Mouse (Mus musculus): Measurements from ENCODE around the gene Kdm5b.

DNA sequence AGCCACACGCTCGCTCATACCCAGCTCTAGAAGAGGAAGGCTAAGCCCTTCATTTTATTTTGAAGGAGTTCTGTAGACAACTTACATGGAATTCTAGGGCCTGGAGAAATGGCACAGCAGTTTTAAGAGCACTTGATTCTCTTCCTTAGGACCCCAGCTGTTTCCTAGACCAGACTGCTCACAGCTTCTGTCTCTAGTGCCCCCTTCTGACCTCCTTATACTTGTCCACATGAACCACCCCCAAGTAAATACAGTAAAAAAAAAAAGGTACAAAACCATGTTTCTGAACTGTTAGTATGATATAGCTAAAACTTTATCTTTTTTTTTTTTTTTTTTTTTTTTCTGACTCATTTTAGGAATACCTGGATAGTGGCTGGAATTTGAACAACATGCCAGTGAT lies 44.1 kb downstream of the Kdm5b start:
- TF ChIP-seq CTCF (IDR thresholded peaks at IDR 0.05; ENCODE audit: control insufficient read depth, insufficient read depth, low read length) (no peak), POLR2A (IDR thresholded peaks at IDR 0.05; ENCODE audit: borderline replicate concordance, control insufficient read depth, low read depth, low read length) (no peak)

All from bone marrow, adult 2 months (tissue).